Mouse (Mus musculus) thymus, postnatal 0 days (tissue): ENCODE data around the gene Brf1. TPM values are rescaled to one million over a fixed set of nuclear protein-coding genes. Genes with fewer than 3 reads are reported as not detected.

Experiments
- DNase-seq: peaks from one replicate; pipeline ENCODE4 v3.0.0-alpha.2; 2015; ENCODE audit warnings: low spot score
- polyA plus RNA-seq: library from polyadenylated mRNA; unstranded; fragments of >200 nt; fragmentation: Nextera tagmentation; extraction: Ambion mirVana; gene quantifications from 2 replicates; pipeline ENCODE4 v1.2.1, GENCODE M21; 2015

The Brf1 gene
- polyA plus RNA-seq, 1 experiment from 2014 or later, result 89.0 TPM

DNA sequence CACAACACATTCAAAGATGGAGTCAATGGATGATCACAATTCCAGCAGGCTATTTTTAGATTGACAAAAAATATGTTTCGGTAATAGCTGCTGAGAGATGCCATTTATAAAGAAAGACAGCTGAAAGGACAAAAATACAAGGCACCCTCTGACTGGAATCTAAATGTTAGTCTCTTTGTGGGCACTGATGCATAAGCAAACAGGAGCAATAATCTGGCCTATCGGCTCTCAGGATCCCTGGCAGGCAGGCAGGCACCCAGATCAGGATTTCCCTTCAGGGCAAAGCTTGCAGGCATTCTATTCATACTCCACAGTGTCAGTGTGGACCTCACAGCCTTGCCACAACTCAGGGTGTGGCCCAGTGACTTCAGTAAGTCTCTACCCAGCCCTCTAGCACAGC, 18.5 kb downstream of the Brf1 start:
- no peak for DNase-seq

DNA sequence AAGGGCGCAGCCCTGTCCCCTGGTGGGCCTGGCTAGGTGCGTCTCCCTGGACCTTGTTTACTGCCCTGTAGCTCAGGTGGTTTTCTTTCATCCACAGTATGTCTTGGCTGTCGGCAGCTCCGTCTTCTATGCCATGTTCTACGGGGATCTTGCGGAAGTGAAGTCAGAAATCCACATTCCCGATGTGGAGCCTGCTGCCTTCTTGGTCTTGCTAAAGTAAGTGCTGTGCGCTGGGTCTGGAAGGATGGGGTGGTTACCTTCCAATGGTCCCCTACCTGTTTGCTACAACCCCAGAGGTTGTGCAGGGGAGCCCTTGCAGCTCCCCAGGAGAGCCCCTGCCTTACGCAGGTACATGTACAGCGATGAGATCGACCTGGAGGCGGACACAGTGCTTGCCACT, 23.3 kb downstream of the Brf1 start:
- DNase-seq, result no peak

DNA sequence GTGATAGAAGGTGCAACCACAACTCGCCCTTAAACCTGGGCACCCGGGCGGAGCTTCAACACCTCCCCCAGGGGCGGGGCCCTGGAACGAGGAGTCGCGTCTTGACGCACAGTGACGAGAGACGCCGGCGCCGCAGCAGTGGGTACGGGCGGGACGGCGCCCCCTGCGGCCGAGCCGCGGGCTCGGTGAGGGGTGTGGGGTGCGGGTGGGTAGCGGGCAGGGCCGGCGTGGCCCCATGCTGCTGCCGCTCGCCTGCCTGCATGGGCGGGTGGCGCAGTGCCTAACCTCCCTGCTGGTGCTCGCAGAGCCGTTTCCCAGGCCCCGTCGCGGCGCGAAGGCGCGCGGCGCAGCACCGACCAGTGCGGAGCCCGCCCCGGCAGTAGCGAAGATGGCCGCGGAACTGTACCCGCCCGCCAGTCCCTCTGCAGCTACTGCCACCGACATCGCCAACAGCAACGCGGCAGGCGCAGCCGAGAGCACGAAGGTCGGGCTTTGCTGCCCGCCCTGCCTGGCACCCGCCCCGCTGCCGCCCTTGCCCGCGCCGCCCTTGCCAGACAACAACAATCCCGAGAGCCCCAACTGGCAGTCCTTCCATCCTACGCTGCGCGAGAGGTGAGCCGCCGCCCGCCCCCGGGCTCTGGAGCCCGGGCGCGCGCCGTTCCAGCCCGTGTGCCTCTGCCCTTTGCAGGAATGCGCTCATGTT, 24.0 kb downstream of the Brf1 start, which contains the start of gene Btbd6:
TSS of gene Btbd6 (plus strand) at position 112 of the 703 bp plus-strand sequence.
- DNase-seq, result peak; percentile 94

DNA sequence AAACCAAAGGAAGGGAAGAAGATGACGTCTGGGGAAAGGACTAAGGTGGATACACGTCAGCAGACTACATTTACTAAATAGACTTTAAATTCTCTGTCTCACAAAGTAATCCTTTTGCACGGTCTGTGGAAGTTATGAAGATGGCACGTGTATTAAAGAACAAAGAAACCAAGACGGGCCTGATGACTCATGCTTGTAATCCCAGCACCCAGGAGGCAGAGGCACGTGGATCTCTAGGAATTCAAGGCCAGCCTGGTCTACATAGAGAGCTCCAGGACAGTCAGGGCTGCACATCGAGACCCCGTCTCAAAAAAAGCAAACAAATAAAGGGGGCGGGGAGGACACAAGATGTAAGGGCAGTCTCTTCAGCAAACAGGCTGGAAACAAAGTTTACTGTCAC, 25.8 kb downstream of the Brf1 start:
- DNase-seq, result no peak

DNA sequence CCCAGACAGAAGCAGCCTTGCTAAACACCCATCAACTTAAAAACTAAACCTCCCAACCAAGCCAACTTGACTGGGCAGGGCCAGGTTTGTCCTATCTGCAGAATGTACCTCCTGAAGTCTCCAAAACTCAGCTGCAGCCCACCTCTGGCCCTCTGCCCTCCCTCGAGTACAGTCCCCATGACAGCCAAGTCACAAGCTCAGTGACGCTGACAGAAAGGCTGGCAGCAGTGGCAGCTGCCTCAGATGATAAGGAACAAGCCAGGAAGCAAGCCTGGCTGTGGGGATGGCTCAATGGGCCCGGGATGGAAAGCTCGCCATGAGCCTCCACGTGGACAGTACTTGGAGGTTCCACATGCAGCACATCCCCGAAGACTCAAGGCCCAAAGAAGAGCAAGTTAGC, 30.9 kb downstream of the Brf1 start:
- DNase-seq, result no peak

DNA sequence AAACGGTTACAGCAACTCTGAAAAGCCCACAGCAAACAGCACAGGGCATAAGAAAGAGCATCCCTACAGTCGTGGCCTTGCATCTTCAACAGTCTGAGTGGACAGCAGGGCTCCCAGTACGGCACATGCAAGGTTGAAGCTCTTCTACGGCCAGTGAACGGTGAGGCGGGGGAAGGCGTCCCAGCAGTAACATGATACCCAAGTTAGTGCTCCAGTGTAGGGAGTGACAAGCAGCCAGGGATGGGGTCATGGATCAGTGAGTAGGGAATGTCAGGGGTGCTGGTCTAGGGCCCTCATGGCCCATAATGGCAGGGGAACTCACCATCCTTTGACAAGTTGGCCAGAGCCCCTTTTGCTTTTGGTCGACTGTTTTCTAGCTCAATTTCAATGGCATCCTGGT, 31.6 kb downstream of the Brf1 start:
- DNase-seq, result no peak

DNA sequence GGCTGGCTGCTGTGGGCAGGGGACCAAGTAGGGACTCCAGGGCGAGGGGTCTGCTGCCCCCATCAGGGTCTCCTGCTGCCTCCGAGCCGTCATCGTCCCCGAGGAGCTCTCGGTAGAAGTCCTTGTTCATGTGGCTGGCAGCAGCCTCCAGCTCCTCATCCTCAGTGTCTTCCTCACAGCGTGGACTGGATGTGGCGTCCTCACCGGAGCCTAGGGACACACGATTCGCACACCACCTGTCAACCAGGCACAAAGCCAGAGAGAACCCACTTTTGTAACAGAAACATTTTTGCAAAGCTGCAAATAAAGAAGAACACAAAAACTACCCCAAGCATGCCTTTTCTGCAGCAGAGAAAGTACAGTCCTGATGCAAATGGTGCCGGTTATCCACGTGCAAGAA, 34.7 kb downstream of the Brf1 start:
- no peak for DNase-seq

DNA sequence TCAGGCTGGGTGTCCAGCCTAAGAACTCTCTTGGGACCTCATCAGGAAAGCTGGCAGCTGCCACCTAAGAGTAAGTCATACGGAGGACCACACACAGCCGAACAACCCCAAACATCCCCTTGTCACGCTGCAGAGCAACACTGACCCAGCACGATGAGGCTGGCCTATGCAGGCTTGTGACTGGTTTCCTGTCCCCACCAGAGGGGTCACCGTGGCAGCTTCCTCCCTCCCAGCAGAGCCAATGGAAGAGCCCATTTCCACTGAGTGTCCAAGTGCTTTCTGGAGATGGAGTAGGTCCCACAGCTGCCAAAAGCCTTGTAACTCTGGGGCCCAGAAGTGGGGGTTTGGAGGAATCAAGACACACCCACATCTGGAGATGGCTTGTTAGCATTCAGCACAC, 38.6 kb downstream of the Brf1 start:
- DNase-seq, result no peak

DNA sequence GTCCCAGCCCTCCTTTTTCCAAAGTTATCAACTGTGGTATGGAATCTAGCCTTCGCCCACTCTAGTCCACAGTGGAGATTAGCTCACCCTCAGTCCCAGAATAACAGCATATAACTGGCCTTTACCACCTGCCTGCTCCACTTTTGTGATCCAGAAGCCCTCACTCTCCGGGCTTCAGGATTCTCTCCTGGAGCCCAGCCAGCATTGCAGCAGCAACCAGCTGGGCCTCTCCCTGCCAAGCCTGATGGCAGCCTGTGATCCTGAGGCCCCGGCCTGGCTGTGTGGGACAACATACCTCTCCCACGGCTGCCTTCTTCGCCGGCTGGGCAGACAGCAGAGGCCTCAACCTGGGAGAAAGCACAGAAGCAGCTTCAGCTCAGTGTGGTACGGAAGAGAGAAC, 39.1 kb downstream of the Brf1 start:
- no peak for DNase-seq

DNA sequence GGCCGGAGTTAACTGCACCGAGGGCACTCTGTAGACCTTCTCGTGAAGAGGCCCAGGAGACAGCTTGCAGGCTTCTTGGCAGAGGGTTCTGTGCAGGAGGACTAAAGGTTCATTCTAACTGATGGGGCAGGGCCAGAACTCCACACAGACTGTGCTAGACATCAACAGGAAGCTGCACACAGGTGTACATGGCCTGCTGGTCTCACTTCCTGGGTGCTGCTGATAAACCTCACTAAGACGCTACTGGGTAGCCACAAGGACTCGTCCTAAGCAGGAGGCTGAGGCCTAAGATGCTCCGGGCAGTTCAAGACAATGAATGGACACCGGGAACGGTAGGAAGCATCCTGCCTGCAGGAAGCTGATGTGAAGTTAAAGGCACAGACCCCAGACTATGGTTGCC, 41.1 kb downstream of the Brf1 start:
- peak; percentile 70 for DNase-seq

DNA sequence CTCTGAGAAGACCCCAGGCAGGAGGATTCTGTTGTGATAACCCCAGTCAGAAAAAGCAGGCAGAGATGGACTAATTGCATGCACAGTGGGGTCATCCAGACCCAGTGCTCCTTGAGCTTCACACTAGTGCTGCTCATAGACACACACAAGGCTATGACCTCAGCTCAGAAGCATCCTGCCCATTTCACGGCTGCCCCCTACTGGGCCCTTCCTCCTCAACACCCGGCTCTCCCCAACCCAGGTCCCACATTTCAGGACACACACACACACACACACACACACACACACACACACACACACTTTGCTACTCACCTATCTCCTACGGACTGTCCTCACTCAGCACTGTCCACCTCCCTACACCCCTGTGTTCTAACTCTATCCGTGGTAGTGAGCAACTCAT, 42.2 kb downstream of the Brf1 start:
- peak; percentile 50 for DNase-seq

DNA sequence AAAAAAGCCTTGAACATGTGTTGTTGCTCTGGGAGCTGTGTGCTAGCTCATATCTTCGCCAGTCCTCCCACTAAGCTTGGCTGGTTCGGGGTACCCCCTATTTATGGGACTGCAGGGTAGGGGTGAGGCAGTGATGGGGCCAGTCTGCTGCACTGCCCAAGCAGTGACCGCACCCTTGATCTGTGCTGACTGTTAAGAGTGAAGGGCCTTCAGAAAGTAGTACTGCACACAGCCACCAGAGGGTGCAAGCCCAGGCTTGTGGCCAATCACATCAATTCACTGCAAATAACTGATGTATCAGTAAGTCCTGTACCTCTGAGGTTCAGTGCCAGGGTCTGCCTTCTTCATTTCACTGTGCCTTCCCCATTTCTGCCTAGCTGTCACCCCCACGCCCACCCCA, 44.7 kb downstream of the Brf1 start:
- peak; percentile 44 for DNase-seq

DNA sequence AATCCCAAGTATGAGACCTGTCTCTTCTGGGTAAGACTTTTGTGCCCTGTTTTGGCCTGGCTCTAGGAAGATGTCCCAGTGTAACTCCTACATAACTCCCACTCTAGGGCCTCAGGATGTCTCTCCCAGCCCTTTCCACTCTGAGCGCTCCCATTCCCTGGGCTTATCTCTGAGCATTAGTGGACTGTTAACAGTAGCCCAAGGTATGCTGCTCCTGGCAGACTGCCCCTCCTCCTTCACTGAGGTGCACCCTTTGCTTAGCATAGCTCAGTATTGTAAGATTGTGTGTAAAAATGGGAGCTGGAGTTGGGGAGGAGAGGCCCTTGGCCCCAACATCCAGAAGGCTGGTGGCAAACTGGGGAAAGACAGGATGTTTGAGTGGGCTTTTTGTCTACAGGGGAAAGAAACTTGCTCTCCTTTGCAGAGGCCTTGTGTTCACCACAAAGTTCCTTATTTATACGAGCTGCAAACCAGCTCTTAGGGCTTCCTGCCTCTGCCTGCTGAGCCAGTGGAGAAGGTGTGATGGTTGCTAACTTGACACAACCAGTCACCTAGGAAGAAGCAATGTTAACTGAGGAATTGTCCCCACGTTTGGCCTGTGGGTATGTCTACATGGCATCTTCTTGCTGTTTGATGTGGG, 47.5 kb downstream of the Brf1 start:
- no peak for DNase-seq

DNA sequence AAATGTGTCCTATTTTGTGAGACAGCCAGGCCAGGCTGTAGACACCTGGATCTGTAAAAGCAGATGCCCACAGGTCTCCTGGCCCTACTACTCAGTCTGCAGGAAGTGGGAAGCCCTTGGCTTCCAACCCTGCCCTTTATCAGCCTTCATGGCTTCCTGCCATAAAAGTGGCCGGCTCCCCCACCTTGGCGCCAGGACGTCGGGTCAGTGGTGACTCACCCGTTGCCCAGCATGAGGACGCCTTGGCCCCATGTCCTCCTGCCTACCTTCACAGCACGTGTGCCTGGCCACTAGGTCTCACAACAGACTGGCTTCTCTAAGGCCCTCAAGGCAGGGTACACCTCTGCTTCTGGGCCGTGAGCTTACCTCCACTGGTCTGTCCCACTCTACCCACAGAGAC, 48.1 kb downstream of the Brf1 start:
- no peak for DNase-seq

DNA sequence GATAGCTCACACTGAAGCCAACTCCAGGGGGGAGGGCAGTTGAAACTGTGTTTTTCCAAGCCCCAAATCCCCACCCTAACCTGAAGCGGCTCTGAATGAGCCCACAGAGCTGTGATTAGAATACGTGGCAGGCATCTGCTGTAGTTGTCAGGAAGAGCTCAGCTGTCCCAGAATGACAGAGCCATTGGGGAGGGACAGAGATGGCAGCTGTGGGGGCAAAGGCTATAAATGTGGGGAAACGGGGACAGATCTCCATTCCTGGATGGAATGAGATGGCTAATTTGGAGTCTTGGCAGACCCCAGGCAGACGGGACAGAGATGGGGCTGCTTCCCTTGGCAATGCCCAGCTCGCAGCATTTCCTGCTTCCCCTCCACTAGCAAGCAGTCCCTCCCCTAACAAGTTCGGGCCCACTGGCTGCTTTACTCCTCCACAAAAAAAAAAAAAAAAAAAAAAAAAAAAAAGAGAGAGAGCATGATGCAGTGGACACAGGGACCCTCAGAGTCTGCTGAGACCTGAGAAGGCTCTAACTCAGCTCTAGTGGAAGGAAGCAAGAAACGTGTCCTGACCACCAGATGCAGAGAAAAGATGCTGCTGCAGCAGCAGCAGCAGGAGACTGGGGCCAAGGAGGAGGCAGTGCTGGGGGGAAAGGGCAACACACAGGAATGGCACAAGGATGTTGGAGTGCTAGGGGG, 49.2 kb downstream of the Brf1 start:
- DNase-seq, result no peak

DNA sequence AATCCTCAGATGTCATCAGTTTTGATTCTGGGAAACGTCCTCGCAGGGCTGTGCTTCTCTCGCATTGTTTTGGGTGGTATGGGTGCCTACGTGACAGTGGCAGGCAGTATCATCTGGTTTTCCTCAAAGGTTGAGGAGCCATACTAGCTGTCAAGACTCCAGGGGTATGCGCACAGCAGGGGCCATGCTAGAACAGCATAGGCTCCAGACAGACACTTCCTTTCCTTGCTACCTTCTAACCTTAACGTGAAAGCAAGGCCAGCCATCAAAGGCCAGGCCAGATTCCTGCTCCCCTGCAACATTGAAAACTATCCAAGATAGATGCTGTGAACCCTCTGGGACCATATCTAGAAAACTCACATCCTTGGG, 49.8 kb downstream of the Brf1 start:
- DNase-seq, result no peak

DNA sequence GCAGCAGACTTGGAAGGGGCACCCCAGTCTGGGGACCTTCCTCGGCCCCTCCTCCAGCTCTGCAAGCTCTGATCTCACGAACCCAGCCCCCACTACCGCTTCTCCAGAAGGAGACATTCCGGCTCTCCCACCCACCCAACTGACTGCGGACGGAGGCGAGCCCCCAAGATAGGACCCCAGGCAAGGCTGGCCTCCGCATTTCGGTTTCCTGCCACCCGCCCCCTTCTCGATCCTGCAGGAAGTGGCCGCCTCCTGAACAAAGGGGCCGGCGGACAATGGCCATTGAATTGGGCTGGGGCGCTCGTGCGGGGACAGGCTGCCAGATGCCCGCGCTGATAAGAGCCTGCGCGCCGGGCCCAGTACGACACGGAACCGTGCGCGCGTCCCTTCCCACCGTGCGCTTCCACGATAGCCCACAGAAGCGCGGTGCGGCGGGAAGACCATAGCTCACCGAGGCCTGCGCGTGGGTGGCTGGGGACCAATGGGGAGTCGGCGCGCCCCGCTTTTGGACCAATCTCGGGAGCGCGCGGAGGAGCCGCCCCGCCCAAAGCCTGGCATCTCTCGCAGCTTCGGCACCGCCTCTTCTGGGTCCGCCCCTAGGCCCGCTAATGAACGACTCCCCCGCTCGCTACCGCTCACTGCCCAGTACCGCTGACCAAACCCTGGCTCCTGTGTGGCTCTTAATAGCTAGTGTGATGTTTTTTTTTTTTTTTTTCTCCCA, 50.3 kb downstream of the Brf1 start:
- peak; percentile 80 for DNase-seq

DNA sequence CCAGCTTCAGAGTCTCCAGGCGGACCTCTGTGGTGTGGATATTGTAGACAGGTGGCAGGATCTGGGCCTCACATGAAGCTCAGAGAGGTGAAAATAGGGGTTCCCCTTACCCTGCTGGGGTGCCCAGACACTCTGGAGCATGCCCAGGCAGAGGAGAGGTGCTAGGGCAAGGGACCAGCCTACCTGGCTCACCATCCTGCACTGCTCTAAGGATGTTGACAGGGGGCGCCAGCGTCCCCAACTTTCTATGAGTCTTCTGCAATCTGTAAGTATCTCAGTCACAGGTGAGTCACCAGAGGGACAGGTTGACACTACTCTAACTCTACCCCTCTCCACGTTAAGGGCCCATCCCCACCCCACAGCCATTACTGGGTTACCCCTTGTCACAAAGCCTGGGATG, 53.2 kb downstream of the Brf1 start:
- DNase-seq, result peak; percentile 69

DNA sequence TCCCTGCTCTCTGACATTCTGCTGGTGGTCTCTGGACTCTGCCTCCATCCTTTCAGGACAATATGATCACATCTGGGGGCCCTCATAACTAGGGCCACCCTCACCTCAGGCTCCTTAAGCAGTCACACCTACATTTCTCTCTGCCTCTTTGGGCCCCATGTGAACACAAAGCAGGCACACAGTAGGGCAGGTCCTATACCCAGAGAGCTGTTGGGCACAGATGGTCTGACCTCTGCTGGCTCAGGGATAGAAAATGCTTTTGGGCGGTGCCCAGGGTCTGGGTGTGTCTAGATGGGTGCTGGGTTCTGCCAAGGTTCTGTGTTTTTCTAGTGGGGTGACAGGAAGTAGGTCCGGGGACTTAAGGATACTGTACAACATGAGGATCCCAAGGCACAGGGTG, 56.8 kb downstream of the Brf1 start:
- DNase-seq, result no peak

DNA sequence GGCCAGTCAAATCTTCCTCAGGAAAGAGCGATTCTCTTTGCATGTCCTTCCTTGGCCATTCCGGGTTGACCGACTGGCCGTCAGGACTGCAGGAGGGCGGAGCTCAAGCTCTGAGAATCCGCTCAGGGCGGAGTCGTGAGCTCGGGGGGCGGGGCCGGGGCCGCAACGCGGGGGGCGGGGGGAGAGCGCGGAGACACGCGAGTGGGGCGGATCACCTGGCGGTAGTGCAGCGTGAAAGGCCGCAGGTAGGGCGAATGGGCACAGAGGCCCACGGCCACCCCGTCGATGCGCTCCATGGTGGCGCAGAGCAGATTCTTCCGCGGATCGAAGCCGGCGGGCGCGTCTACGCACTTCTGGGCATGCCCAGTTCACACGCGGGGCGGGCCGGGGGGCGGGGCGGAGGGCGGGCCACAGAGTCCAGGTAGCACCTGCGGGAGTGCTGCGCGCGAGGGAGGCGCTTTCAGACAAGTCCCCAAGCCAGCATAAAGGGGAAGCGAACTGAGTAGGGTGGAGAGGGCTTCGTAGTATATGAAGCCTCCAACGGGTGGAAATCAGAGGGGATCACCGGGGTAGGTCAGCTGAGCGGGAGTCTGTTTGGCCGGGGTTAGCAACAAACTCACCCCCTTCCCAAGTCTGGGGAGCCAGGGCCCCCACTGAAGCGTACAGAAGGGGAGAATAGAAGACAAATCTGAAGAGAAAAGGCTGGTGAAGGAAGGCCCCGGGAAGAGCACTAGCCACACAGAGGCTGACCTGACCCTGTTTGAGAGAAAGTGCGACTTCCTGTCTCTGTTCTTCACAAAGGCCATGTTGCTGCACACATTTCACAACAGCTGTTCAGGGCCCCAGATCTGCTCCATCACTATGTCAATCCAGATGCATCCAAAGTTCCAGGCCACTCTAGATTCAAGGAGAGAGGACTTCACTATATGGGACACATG, 58.5 kb downstream of the Brf1 start, which contains the start of gene Nudt14:
TSS of gene Nudt14 (minus strand) at position 349 of the 938 bp plus-strand sequence.
- peak; percentile 82 for DNase-seq
